Mouse (Mus musculus) liver, adult 2 months (tissue): Measurements from ENCODE around the gene Cxcl13.

Experiments used
- CTCF ChIP-seq: fragments of 200-500 bp; IDR thresholded peaks from 2 replicates; pipeline ENCODE4 v1.5.1; 2011; ENCODE audit warnings: low read depth, low read length, control low read depth
- POLR2A ChIP-seq: fragments of 200-500 bp; IDR thresholded peaks from 2 replicates; pipeline ENCODE4 v1.6.1; 2011; ENCODE audit warnings: low read length, control low read depth; ENCODE audit not compliant: insufficient read depth; ENCODE audit errors: extremely low read depth

DNA sequence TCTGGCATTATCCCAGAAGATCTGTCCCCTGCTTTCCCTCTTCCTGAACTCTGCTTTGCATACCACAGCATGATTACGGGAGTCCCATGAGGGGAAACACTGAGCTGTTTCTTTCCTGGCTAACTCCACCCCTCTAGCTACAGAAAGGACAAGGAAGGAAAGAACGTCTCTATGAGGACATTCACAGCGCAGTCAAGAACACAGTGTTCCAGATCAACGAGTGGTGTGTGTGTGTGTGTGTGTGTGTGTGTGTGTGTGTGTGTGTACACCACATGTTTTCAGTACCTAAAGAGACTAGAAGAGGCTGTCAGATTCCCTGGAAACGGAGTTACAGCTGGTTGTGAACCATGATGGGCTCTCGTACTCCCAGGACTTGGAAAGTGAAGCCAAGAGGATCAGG is 38.3 kb upstream of the Cxcl13 start:
- TF ChIP-seq CTCF (no peak), POLR2A (no peak)
